Mouse (Mus musculus): ENCODE results near the gene Cadps. TPM values are rescaled to one million over a fixed set of nuclear protein-coding genes. Genes with fewer than 3 reads are reported as not detected.

Cadps gene
- polyA plus RNA-seq, 1 experiment from 2014 or later = 0.13 TPM

GRCm38 (mm10) chr14:12812072-12812471 lies 10.8 kb downstream of the Cadps start:
- Histone ChIP-seq H3K27ac (no peak overlapping the region), H3K4me1 (replicated peaks; ENCODE audit: insufficient read depth, low read length) (no peaks in the 10 kb centered on the region), H3K4me2 (ENCODE audit: low read length) (no peak overlapping the region), H3K9me3 (replicated peaks; ENCODE audit: low read length) (no peaks in the 10 kb centered on the region), H3K9ac (ENCODE audit: low read depth, low read length) (no peak overlapping the region), H3K27me3 (ENCODE audit: insufficient read depth, low read length) (no peaks in the 10 kb centered on the region), H3K4me3 (replicated peaks; ENCODE audit: low read depth, low read length) (no peak overlapping the region), H3K36me3 (ENCODE audit: insufficient read depth, low read length) (no peaks in the 10 kb centered on the region)
- no peak for DNase-seq (ENCODE audit: low spot score)
- no peak for TF ChIP-seq CTCF (IDR thresholded peaks at IDR 0.05; ENCODE audit: low read depth)
- ATAC-seq (replicated peaks; ENCODE audit: low FRiP score, low read depth) = no peak
- 80% methylated on average over 3 of the region's 3 CpGs for WGBS

GRCm38 (mm10) chr14:12802995-12803394 lies 19.9 kb downstream of the Cadps start:
- H3K27me3 ChIP-seq (ENCODE audit: insufficient read depth, low read length) = no peaks in the 10 kb centered on the region
- H3K9ac ChIP-seq (ENCODE audit: low read depth, low read length) = no peak overlapping the region
- no peaks in the 10 kb centered on the region for H3K4me1 ChIP-seq (replicated peaks; ENCODE audit: insufficient read depth, low read length)
- TF ChIP-seq CTCF (IDR thresholded peaks at IDR 0.05; ENCODE audit: low read depth) = no peak
- ATAC-seq (replicated peaks; ENCODE audit: low FRiP score, low read depth) = no peak
- H3K27ac ChIP-seq = no peak overlapping the region
- DNase-seq (ENCODE audit: low spot score) = no peak
- no peaks in the 10 kb centered on the region for H3K9me3 ChIP-seq (replicated peaks; ENCODE audit: low read length)
- H3K36me3 ChIP-seq (ENCODE audit: insufficient read depth, low read length) = no peaks in the 10 kb centered on the region
- no peak overlapping the region for H3K4me2 ChIP-seq (ENCODE audit: low read length)
- H3K4me3 ChIP-seq (replicated peaks; ENCODE audit: low read depth, low read length) = no peak overlapping the region
- 70% methylated on average over 1 of the region's 1 CpGs for WGBS

GRCm38 (mm10) chr14:12801100-12801499 lies 21.8 kb downstream of the Cadps start:
- Histone ChIP-seq H3K36me3 (ENCODE audit: insufficient read depth, low read length) (no peaks in the 10 kb centered on the region), H3K4me2 (ENCODE audit: low read length) (no peak overlapping the region), H3K9ac (ENCODE audit: low read depth, low read length) (no peak overlapping the region), H3K27ac (no peak overlapping the region), H3K27me3 (ENCODE audit: insufficient read depth, low read length) (no peaks in the 10 kb centered on the region), H3K9me3 (replicated peaks; ENCODE audit: low read length) (no peaks in the 10 kb centered on the region), H3K4me3 (replicated peaks; ENCODE audit: low read depth, low read length) (no peak overlapping the region), H3K4me1 (replicated peaks; ENCODE audit: insufficient read depth, low read length) (no peaks in the 10 kb centered on the region)
- no peak for TF ChIP-seq CTCF (IDR thresholded peaks at IDR 0.05; ENCODE audit: low read depth)
- ATAC-seq (replicated peaks; ENCODE audit: low FRiP score, low read depth) (no peak), DNase-seq (ENCODE audit: low spot score) (no peak)
- WGBS = 76% methylated on average over 2 of the region's 2 CpGs

GRCm38 (mm10) chr14:12798926-12799325 lies 24.0 kb downstream of the Cadps start:
- H3K9ac ChIP-seq (ENCODE audit: low read depth, low read length) = no peak overlapping the region
- no peaks in the 10 kb centered on the region for H3K36me3 ChIP-seq (ENCODE audit: insufficient read depth, low read length)
- no peak for DNase-seq (ENCODE audit: low spot score)
- no peak overlapping the region for H3K4me2 ChIP-seq (ENCODE audit: low read length)
- H3K4me1 ChIP-seq (replicated peaks; ENCODE audit: insufficient read depth, low read length) = no peaks in the 10 kb centered on the region
- ATAC-seq (replicated peaks; ENCODE audit: low FRiP score, low read depth) = no peak
- TF ChIP-seq CTCF (IDR thresholded peaks at IDR 0.05; ENCODE audit: low read depth) = no peak
- H3K27me3 ChIP-seq (ENCODE audit: insufficient read depth, low read length) = no peaks in the 10 kb centered on the region
- H3K4me3 ChIP-seq (replicated peaks; ENCODE audit: low read depth, low read length) = no peak overlapping the region
- no peak overlapping the region for H3K27ac ChIP-seq
- no peaks in the 10 kb centered on the region for H3K9me3 ChIP-seq (replicated peaks; ENCODE audit: low read length)

- no peak for DNase-seq (ENCODE audit: low spot score)
- Histone ChIP-seq H3K4me2 (ENCODE audit: low read length) (no peak overlapping the region), H3K9me3 (replicated peaks; ENCODE audit: low read length) (no peaks in the 10 kb centered on the region), H3K4me1 (replicated peaks; ENCODE audit: insufficient read depth, low read length) (no peaks in the 10 kb centered on the region), H3K9ac (ENCODE audit: low read depth, low read length) (no peak overlapping the region), H3K36me3 (ENCODE audit: insufficient read depth, low read length) (no peaks in the 10 kb centered on the region), H3K4me3 (replicated peaks; ENCODE audit: low read depth, low read length) (no peak overlapping the region), H3K27me3 (ENCODE audit: insufficient read depth, low read length) (no peaks in the 10 kb centered on the region), H3K27ac (no peak overlapping the region)
- TF ChIP-seq CTCF (IDR thresholded peaks at IDR 0.05; ENCODE audit: low read depth) = no peak
- ATAC-seq (replicated peaks; ENCODE audit: low FRiP score, low read depth) = no peak
- WGBS = 61% methylated on average over 1 of the region's 1 CpGs
These were observed 38.6 kb downstream of the Cadps start for GRCm38 (mm10) chr14:12784296-12784695.

GRCm38 (mm10) chr14:12780016-12780415 lies 42.9 kb downstream of the Cadps start:
- Histone ChIP-seq H3K9me3 (replicated peaks; ENCODE audit: low read length) (no peaks in the 10 kb centered on the region), H3K4me1 (replicated peaks; ENCODE audit: insufficient read depth, low read length) (no peaks in the 10 kb centered on the region), H3K4me2 (ENCODE audit: low read length) (no peak overlapping the region), H3K36me3 (ENCODE audit: insufficient read depth, low read length) (no peaks in the 10 kb centered on the region), H3K27me3 (ENCODE audit: insufficient read depth, low read length) (no peaks in the 10 kb centered on the region), H3K9ac (ENCODE audit: low read depth, low read length) (no peak overlapping the region), H3K27ac (no peak overlapping the region), H3K4me3 (replicated peaks; ENCODE audit: low read depth, low read length) (no peak overlapping the region)
- WGBS = 80% methylated on average over 1 of the region's 1 CpGs
- no peak for TF ChIP-seq CTCF (IDR thresholded peaks at IDR 0.05; ENCODE audit: low read depth)
- ATAC-seq (replicated peaks; ENCODE audit: low FRiP score, low read depth) (no peak), DNase-seq (ENCODE audit: low spot score) (no peak)

- H3K27ac ChIP-seq = no peak overlapping the region
- H3K4me1 ChIP-seq (replicated peaks; ENCODE audit: insufficient read depth, low read length) = no peaks in the 10 kb centered on the region
- ATAC-seq (replicated peaks; ENCODE audit: low FRiP score, low read depth) (no peak), DNase-seq (ENCODE audit: low spot score) (no peak)
- 68% methylated on average over 4 of the region's 4 CpGs for WGBS
- no peak overlapping the region for H3K9ac ChIP-seq (ENCODE audit: low read depth, low read length)
- no peak overlapping the region for H3K4me3 ChIP-seq (replicated peaks; ENCODE audit: low read depth, low read length)
- H3K27me3 ChIP-seq (ENCODE audit: insufficient read depth, low read length) = no peaks in the 10 kb centered on the region
- no peak for TF ChIP-seq CTCF (IDR thresholded peaks at IDR 0.05; ENCODE audit: low read depth)
- no peak overlapping the region for H3K4me2 ChIP-seq (ENCODE audit: low read length)
- H3K36me3 ChIP-seq (ENCODE audit: insufficient read depth, low read length) = no peaks in the 10 kb centered on the region
- H3K9me3 ChIP-seq (replicated peaks; ENCODE audit: low read length) = no peaks in the 10 kb centered on the region
These were observed 44.9 kb downstream of the Cadps start for GRCm38 (mm10) chr14:12777990-12778389.

Data from kidney, postnatal 0 days (tissue).